Mouse (Mus musculus): ENCODE measurements around the gene Hip1r.

DNA sequence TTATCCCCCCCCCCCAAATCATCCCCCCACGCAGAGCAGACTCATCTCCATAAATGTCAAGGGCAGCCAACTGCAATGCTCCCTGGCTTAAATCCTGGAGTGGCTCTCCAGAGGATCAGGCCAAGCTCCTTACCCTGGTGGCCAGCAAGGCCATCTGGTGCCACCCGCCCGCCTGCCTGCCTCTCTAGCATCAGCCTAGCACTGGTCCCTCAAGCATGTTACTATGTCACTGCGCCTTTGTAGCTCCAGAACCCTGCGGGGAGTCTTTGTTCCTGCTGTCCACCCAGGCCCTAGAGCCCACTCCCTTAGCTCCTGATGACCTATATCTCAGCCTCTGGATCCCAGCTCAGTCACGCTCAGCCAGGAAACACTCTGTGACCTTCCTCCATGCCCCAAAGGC lies 51.2 kb downstream of the Hip1r start:
- no peak for TF ChIP-seq CTCF (IDR thresholded peaks at IDR 0.05; ENCODE audit: low read depth, low read length)
- no peak for TF ChIP-seq POLR2AphosphoS5 (IDR thresholded peaks at IDR 0.05; ENCODE audit: insufficient replicate concordance, low read depth, low read length)
- TF ChIP-seq GATA1 (IDR thresholded peaks at IDR 0.05; ENCODE audit: borderline replicate concordance, low read length) = no peak
